18 mouse cellular contexts compared by ENCODE assay signal in genomic region chr11:74869603-74870002, GRCm38 (mm10). TPM values are rescaled to one million over a fixed set of nuclear protein-coding genes. Genes with fewer than 3 reads are reported as not detected.
DNase-seq lines count a peak whose midpoint lies in the region; ATAC-seq lines count a peak whose summit lies in the region.
"Had no signal": no experiment of that assay in that cellular context is flagged by ENCODE, and none has a peak within 500 bp of the region (broad histone marks: within the 10 kb centered on the region; RNA-seq: fewer than 3 reads in every experiment).

No protein-coding gene starts in this region.

- intact Hi-C loops in left cerebral cortex, postnatal 4 days (cut with DNase I), result no loop called here

- DNase-seq in hindbrain, embryonic 11.5 days (ENCODE audit: low spot score), result no peak
- peak; percentile 44 for DNase-seq in hindbrain, embryonic 14.5 days (ENCODE audit: low spot score)
- no peak for DNase-seq in thymus, postnatal 36 days
- no peak for DNase-seq in left cerebral cortex, postnatal 4 days
- DNase-seq in cerebellum, postnatal 4 days (ENCODE audit: low spot score in 2 of 2), result no peak
- DNase-seq: adrenal gland, postnatal 36 days; cerebellum, postnatal 10 days; heart, postnatal 14 days; liver, embryonic 13.5 days had no signal

- peak overlapping the region; percentile 65 for H3K27ac ChIP-seq in hindbrain, embryonic 11.5 days (ENCODE audit: low read depth, low read length)
- peak overlapping the region; percentile 76 for H3K27ac ChIP-seq in hindbrain, embryonic 14.5 days
- peak overlapping the region; percentile 84 for H3K27ac ChIP-seq in midbrain, embryonic 13.5 days
- peak overlapping the region; percentile 63 for H3K27ac ChIP-seq in neural tube, embryonic 15.5 days (replicated peaks)
- H3K27ac ChIP-seq: forebrain, embryonic 13.5 days; intestine, embryonic 15.5 days; liver, embryonic 13.5 days; lung, embryonic 15.5 days; macrophage had no signal

- H3K9me3 ChIP-seq in hindbrain, embryonic 11.5 days (ENCODE audit: control insufficient read depth, low read length), result no peaks in the 10 kb centered on the region
- H3K9me3 ChIP-seq in hindbrain, embryonic 14.5 days (ENCODE audit: control insufficient read depth, low read length), result no peaks in the 10 kb centered on the region
- no peaks in the 10 kb centered on the region for H3K9me3 ChIP-seq in midbrain, embryonic 13.5 days
- no peaks in the 10 kb centered on the region for H3K9me3 ChIP-seq in neural tube, embryonic 15.5 days (replicated peaks)
- H3K9me3 ChIP-seq: forebrain, embryonic 13.5 days; G1E; intestine, embryonic 15.5 days; liver, embryonic 13.5 days; lung, embryonic 15.5 days had no signal

- 79% methylated on average over 6 of the region's 6 CpGs for WGBS in hindbrain, embryonic 11.5 days
- WGBS in hindbrain, embryonic 14.5 days, result 66% methylated on average over 6 of the region's 6 CpGs
- WGBS in midbrain, embryonic 13.5 days, result 71% methylated on average over 6 of the region's 6 CpGs
- 49% methylated on average over 6 of the region's 6 CpGs for WGBS in neural tube, embryonic 15.5 days

- H3K36me3 ChIP-seq in hindbrain, embryonic 11.5 days (ENCODE audit: control insufficient read depth, insufficient read depth, low read length), result no peaks in the 10 kb centered on the region
- H3K36me3 ChIP-seq in hindbrain, embryonic 14.5 days (replicated peaks; ENCODE audit: control insufficient read depth, insufficient read depth), result peaks cover 37% of the 10 kb centered on the region
- H3K36me3 ChIP-seq in midbrain, embryonic 13.5 days, result peaks cover 38% of the 10 kb centered on the region
- peaks cover 29% of the 10 kb centered on the region for H3K36me3 ChIP-seq in neural tube, embryonic 15.5 days
- H3K36me3 ChIP-seq: intestine, embryonic 15.5 days; liver, embryonic 13.5 days; lung, embryonic 15.5 days had no signal

- peaks cover 3% of the 10 kb centered on the region; the same call in 1 of the 2 replicates for H3K4me1 ChIP-seq in hindbrain, embryonic 11.5 days (replicated peaks; ENCODE audit: control insufficient read depth, insufficient read depth, low read length)
- peaks cover 25% of the 10 kb centered on the region for H3K4me1 ChIP-seq in hindbrain, embryonic 14.5 days (replicated peaks; ENCODE audit: control insufficient read depth, insufficient read depth, low read length)
- H3K4me1 ChIP-seq in midbrain, embryonic 13.5 days (replicated peaks), result peaks cover 40% of the 10 kb centered on the region
- peaks cover 42% of the 10 kb centered on the region for H3K4me1 ChIP-seq in neural tube, embryonic 15.5 days

- peak; percentile 61; the same call in 1 of the 2 replicates for ATAC-seq in hindbrain, embryonic 11.5 days (ENCODE audit: low FRiP score)
- peak; percentile 59 for ATAC-seq in hindbrain, embryonic 14.5 days (ENCODE audit: low FRiP score)
- peak; percentile 75 for ATAC-seq in midbrain, embryonic 13.5 days
- ATAC-seq in neural tube, embryonic 15.5 days (ENCODE audit: low FRiP score), result peak; percentile 38
- ATAC-seq: CD4-positive, CD25-positive, alpha-beta regulatory T cell, adult 4 months; forebrain, embryonic 13.5 days; intestine, embryonic 15.5 days had no signal

- H3K27me3 ChIP-seq in hindbrain, embryonic 11.5 days (ENCODE audit: control insufficient read depth, insufficient read depth, low read length), result no peaks in the 10 kb centered on the region
- no peaks in the 10 kb centered on the region for H3K27me3 ChIP-seq in hindbrain, embryonic 14.5 days (ENCODE audit: control insufficient read depth, insufficient read depth, low read length)
- no peaks in the 10 kb centered on the region for H3K27me3 ChIP-seq in midbrain, embryonic 13.5 days
- no peaks in the 10 kb centered on the region for H3K27me3 ChIP-seq in neural tube, embryonic 15.5 days (replicated peaks)
- H3K27me3 ChIP-seq: forebrain, embryonic 13.5 days; intestine, embryonic 15.5 days; liver, embryonic 13.5 days; lung, embryonic 15.5 days had no signal

- H3K4me2 ChIP-seq in hindbrain, embryonic 11.5 days (replicated peaks; ENCODE audit: low read depth, low read length), result no peak overlapping the region
- H3K4me2 ChIP-seq in hindbrain, embryonic 14.5 days (replicated peaks), result 0 out of 2 replicates have a peak overlapping the region, but pooled peaks have one; percentile 11
- H3K4me2 ChIP-seq in midbrain, embryonic 13.5 days (replicated peaks), result peak overlapping the region; percentile 30
- peak overlapping the region; percentile 7; the same call in 1 of the 2 replicates for H3K4me2 ChIP-seq in neural tube, embryonic 15.5 days
- H3K4me2 ChIP-seq: forebrain, embryonic 13.5 days; heart, embryonic 11.5 days; intestine, embryonic 15.5 days; liver, embryonic 13.5 days; lung, embryonic 15.5 days had no signal

- no peak overlapping the region for H3K4me3 ChIP-seq in hindbrain, embryonic 11.5 days (ENCODE audit: low read depth, low read length)
- no peak overlapping the region for H3K4me3 ChIP-seq in hindbrain, embryonic 14.5 days (replicated peaks; ENCODE audit: low read length)
- no peak overlapping the region for H3K4me3 ChIP-seq in midbrain, embryonic 13.5 days (replicated peaks)
- no peak overlapping the region for H3K4me3 ChIP-seq in neural tube, embryonic 15.5 days (replicated peaks)
- H3K4me3 ChIP-seq: forebrain, embryonic 13.5 days; intestine, embryonic 15.5 days; liver, embryonic 13.5 days; lung, embryonic 15.5 days had no signal

- no peak overlapping the region for H3K9ac ChIP-seq in hindbrain, embryonic 11.5 days (ENCODE audit: low read depth, low read length)
- no peak overlapping the region for H3K9ac ChIP-seq in hindbrain, embryonic 14.5 days
- H3K9ac ChIP-seq in midbrain, embryonic 13.5 days (replicated peaks), result 0 out of 2 replicates have a peak overlapping the region, but pooled peaks have one; percentile 8
- no peak overlapping the region for H3K9ac ChIP-seq in neural tube, embryonic 15.5 days (replicated peaks)
- H3K9ac ChIP-seq: forebrain, embryonic 13.5 days; intestine, embryonic 15.5 days; liver, embryonic 13.5 days; lung, embryonic 15.5 days had no signal

RNA-seq across cellular contexts. Expression of gene Sgsm2, which starts 27.3 kb away (rescaled TPM):
- polyA plus RNA-seq in hindbrain, embryonic 11.5 days (2014; fragmentation: Nextera tagmentation; extraction: Ambion mirVana), result 6.3 and 6.8 TPM in 2 replicates
- polyA plus RNA-seq in hindbrain, embryonic 14.5 days (2014; fragmentation: Nextera tagmentation; extraction: Ambion mirVana), result 23.7 and 28.9 TPM in 2 replicates
- 18.8 and 20.8 TPM in 2 replicates for polyA plus RNA-seq in midbrain, embryonic 13.5 days (2015; fragmentation: Nextera tagmentation; extraction: Ambion mirVana)
- 24.1 and 27.3 TPM in 2 replicates for polyA plus RNA-seq in neural tube, embryonic 15.5 days (2015; fragmentation: Nextera tagmentation; extraction: Ambion mirVana)
- total RNA-seq in left cerebral cortex, postnatal 4 days (2021), result 10 to 100 TPM; 65.3 to 72.8 TPM

RNA-seq across cellular contexts. Expression of gene Tsr1, which starts 28.3 kb away (rescaled TPM):
- 43.1 and 45.5 TPM in 2 replicates for polyA plus RNA-seq in hindbrain, embryonic 11.5 days (2014; fragmentation: Nextera tagmentation; extraction: Ambion mirVana)
- polyA plus RNA-seq in hindbrain, embryonic 14.5 days (2014; fragmentation: Nextera tagmentation; extraction: Ambion mirVana), result 32.1 and 33.1 TPM in 2 replicates
- 28.1 and 32.1 TPM in 2 replicates for polyA plus RNA-seq in midbrain, embryonic 13.5 days (2015; fragmentation: Nextera tagmentation; extraction: Ambion mirVana)
- polyA plus RNA-seq in neural tube, embryonic 15.5 days (2015; fragmentation: Nextera tagmentation; extraction: Ambion mirVana), result 28.1 and 32.8 TPM in 2 replicates
- 10 to 100 TPM; 37.7 to 42.4 TPM for total RNA-seq in left cerebral cortex, postnatal 4 days (2021)

RNA-seq across cellular contexts. Expression of gene Mnt, which starts 38.9 kb away (rescaled TPM):
- polyA plus RNA-seq in hindbrain, embryonic 11.5 days (2014; fragmentation: Nextera tagmentation; extraction: Ambion mirVana), result 4.8 and 5.0 TPM in 2 replicates
- polyA plus RNA-seq in hindbrain, embryonic 14.5 days (2014; fragmentation: Nextera tagmentation; extraction: Ambion mirVana), result 8.3 and 8.8 TPM in 2 replicates
- polyA plus RNA-seq in midbrain, embryonic 13.5 days (2015; fragmentation: Nextera tagmentation; extraction: Ambion mirVana), result 8.4 and 9.1 TPM in 2 replicates
- polyA plus RNA-seq in neural tube, embryonic 15.5 days (2015; fragmentation: Nextera tagmentation; extraction: Ambion mirVana), result 7.0 and 7.3 TPM in 2 replicates
- 10 to 100 TPM; 36.7 to 36.8 TPM for total RNA-seq in left cerebral cortex, postnatal 4 days (2021)

RNA-seq across cellular contexts. Expression of gene Smg6, which starts 56.0 kb away (rescaled TPM):
- polyA plus RNA-seq in hindbrain, embryonic 11.5 days (2014; fragmentation: Nextera tagmentation; extraction: Ambion mirVana), result 16.7 and 20.7 TPM in 2 replicates
- 12.8 and 14.0 TPM in 2 replicates for polyA plus RNA-seq in hindbrain, embryonic 14.5 days (2014; fragmentation: Nextera tagmentation; extraction: Ambion mirVana)
- polyA plus RNA-seq in midbrain, embryonic 13.5 days (2015; fragmentation: Nextera tagmentation; extraction: Ambion mirVana), result 20.2 and 21.0 TPM in 2 replicates
- polyA plus RNA-seq in neural tube, embryonic 15.5 days (2015; fragmentation: Nextera tagmentation; extraction: Ambion mirVana), result 13.3 and 14.3 TPM in 2 replicates
- 10 to 100 TPM; 30.5 to 31.2 TPM for total RNA-seq in left cerebral cortex, postnatal 4 days (2021)

RNA-seq across cellular contexts. Expression of gene Srr, which starts 56.1 kb away (rescaled TPM):
- polyA plus RNA-seq in hindbrain, embryonic 11.5 days (2014; fragmentation: Nextera tagmentation; extraction: Ambion mirVana), result 27.8 and 29.5 TPM in 2 replicates
- 43.2 and 51.8 TPM in 2 replicates for polyA plus RNA-seq in hindbrain, embryonic 14.5 days (2014; fragmentation: Nextera tagmentation; extraction: Ambion mirVana)
- polyA plus RNA-seq in midbrain, embryonic 13.5 days (2015; fragmentation: Nextera tagmentation; extraction: Ambion mirVana), result 31.5 and 32.9 TPM in 2 replicates
- polyA plus RNA-seq in neural tube, embryonic 15.5 days (2015; fragmentation: Nextera tagmentation; extraction: Ambion mirVana), result 38.0 and 38.1 TPM in 2 replicates
- 10 to 100 TPM; 65.6 to 66.2 TPM for total RNA-seq in left cerebral cortex, postnatal 4 days (2021)
